Mouse (Mus musculus): ENCODE measurements around the gene Pomc. TPM values are rescaled to one million over a fixed set of nuclear protein-coding genes. Genes with fewer than 3 reads are reported as not detected.

Pomc gene
- total and polyA plus RNA-seq, 3 experiments: 0.36 to 0.50 (median 0.37) TPM

- H3K4me3 ChIP-seq: no peak overlapping the region
- H3K79me2 ChIP-seq (replicated peaks; ENCODE audit: control insufficient read depth, insufficient read depth, low read length): no peaks in the 10 kb centered on the region
- H3K36me3 ChIP-seq (ENCODE audit: control insufficient read depth, insufficient read depth, low read length): no peaks in the 10 kb centered on the region
- WGBS: 81% methylated on average over 3 of the region's 3 CpGs
- H3K27me3 ChIP-seq (ENCODE audit: control insufficient read depth, insufficient read depth, low read length): no peaks in the 10 kb centered on the region
- H3K4me1 ChIP-seq (ENCODE audit: control insufficient read depth, insufficient read depth, low read length): no peaks in the 10 kb centered on the region
- intact Hi-C loops (cut with DNase I): no loop called here
- no peak for TF ChIP-seq POLR2A (IDR thresholded peaks at IDR 0.05; ENCODE audit: insufficient read depth, low read depth, low read length)
- TF ChIP-seq EP300 (IDR thresholded peaks at IDR 0.05; ENCODE audit: insufficient read depth, low read depth, low read length): no peak
- TF ChIP-seq CTCF (IDR thresholded peaks at IDR 0.05): no peak
- H3K9ac ChIP-seq (ENCODE audit: low read depth, low read length): no peak overlapping the region
- DNase-seq: no peak
- no peak overlapping the region for H3K27ac ChIP-seq
Observed at GRCm38 (mm10) chr12:3991047-3991446, 36.3 kb downstream of the Pomc start.

- Histone ChIP-seq H3K27ac (no peak overlapping the region), H3K9ac (ENCODE audit: low read depth, low read length) (no peak overlapping the region), H3K36me3 (ENCODE audit: control insufficient read depth, insufficient read depth, low read length) (no peaks in the 10 kb centered on the region), H3K27me3 (ENCODE audit: control insufficient read depth, insufficient read depth, low read length) (no peaks in the 10 kb centered on the region), H3K4me1 (ENCODE audit: control insufficient read depth, insufficient read depth, low read length) (no peaks in the 10 kb centered on the region), H3K79me2 (replicated peaks; ENCODE audit: control insufficient read depth, insufficient read depth, low read length) (no peaks in the 10 kb centered on the region), H3K4me3 (no peak overlapping the region)
- no peak for DNase-seq
- 87% methylated on average over 9 of the region's 9 CpGs for WGBS
- intact Hi-C loops (cut with DNase I): no loop called here
- no peak for TF ChIP-seq EP300 (IDR thresholded peaks at IDR 0.05; ENCODE audit: insufficient read depth, low read depth, low read length)
- no peak for TF ChIP-seq POLR2A (IDR thresholded peaks at IDR 0.05; ENCODE audit: insufficient read depth, low read depth, low read length)
- TF ChIP-seq CTCF (IDR thresholded peaks at IDR 0.05): no peak
Observed at GRCm38 (mm10) chr12:3996749-3997148, 42.0 kb downstream of the Pomc start.

GRCm38 (mm10) chr12:4000406-4000805 lies 45.7 kb downstream of the Pomc start:
- intact Hi-C loops (cut with DNase I): no loop called here
- WGBS: 94% methylated on average over 5 of the region's 5 CpGs
- no peaks in the 10 kb centered on the region for H3K79me2 ChIP-seq (replicated peaks; ENCODE audit: control insufficient read depth, insufficient read depth, low read length)

GRCm38 (mm10) chr12:4004648-4005047 lies 49.9 kb downstream of the Pomc start:
- peak in 1 of 2 experiments; percentile 65 for DNase-seq
- Histone ChIP-seq H3K27ac (peak overlapping the region; percentile 84), H3K9ac (ENCODE audit: low read depth, low read length) (no peak overlapping the region), H3K27me3 (ENCODE audit: control insufficient read depth, insufficient read depth, low read length) (no peaks in the 10 kb centered on the region), H3K79me2 (replicated peaks; ENCODE audit: control insufficient read depth, insufficient read depth, low read length) (no peaks in the 10 kb centered on the region), H3K4me1 (ENCODE audit: control insufficient read depth, insufficient read depth, low read length) (peaks cover 21% of the 10 kb centered on the region), H3K4me3 (no peak overlapping the region), H3K36me3 (ENCODE audit: control insufficient read depth, insufficient read depth, low read length) (peaks cover 7% of the 10 kb centered on the region; the same call in 1 of the 2 replicates)
- TF ChIP-seq POLR2A (IDR thresholded peaks at IDR 0.05; ENCODE audit: insufficient read depth, low read depth, low read length) (0 out of 2 replicates have a peak, but pooled peaks have one; percentile 46), CTCF (IDR thresholded peaks at IDR 0.05) (no peak), EP300 (IDR thresholded peaks at IDR 0.05; ENCODE audit: insufficient read depth, low read depth, low read length) (peak; percentile 75; the same call in 1 of the 2 replicates)
- intact Hi-C loops (cut with DNase I): no loop called here
- WGBS: 42% methylated on average over 6 of the region's 6 CpGs

More at GRCm38 (mm10) chr12:4000406-4000805, 45.7 kb downstream of the Pomc start:
- no peak for DNase-seq
- H3K27me3 ChIP-seq (ENCODE audit: control insufficient read depth, insufficient read depth, low read length): no peaks in the 10 kb centered on the region
- H3K36me3 ChIP-seq (ENCODE audit: control insufficient read depth, insufficient read depth, low read length): peaks cover 6% of the 10 kb centered on the region; the same call in 1 of the 2 replicates
- H3K4me1 ChIP-seq (ENCODE audit: control insufficient read depth, insufficient read depth, low read length): peaks cover 4% of the 10 kb centered on the region
- no peak overlapping the region for H3K4me3 ChIP-seq
- no peak overlapping the region for H3K27ac ChIP-seq
- no peak for TF ChIP-seq EP300 (IDR thresholded peaks at IDR 0.05; ENCODE audit: insufficient read depth, low read depth, low read length)
- no peak for TF ChIP-seq POLR2A (IDR thresholded peaks at IDR 0.05; ENCODE audit: insufficient read depth, low read depth, low read length)
- TF ChIP-seq CTCF (IDR thresholded peaks at IDR 0.05): no peak
- no peak overlapping the region for H3K9ac ChIP-seq (ENCODE audit: low read depth, low read length)

GRCm38 (mm10) chr12:4006079-4006478 lies 51.3 kb downstream of the Pomc start:
- peak in 1 of 2 experiments; percentile 52 for DNase-seq
- TF ChIP-seq POLR2A (IDR thresholded peaks at IDR 0.05; ENCODE audit: insufficient read depth, low read depth, low read length): no peak
- TF ChIP-seq CTCF (IDR thresholded peaks at IDR 0.05): no peak
- TF ChIP-seq EP300 (IDR thresholded peaks at IDR 0.05; ENCODE audit: insufficient read depth, low read depth, low read length): no peak
- Histone ChIP-seq H3K4me3 (no peak overlapping the region), H3K36me3 (ENCODE audit: control insufficient read depth, insufficient read depth, low read length) (peaks cover 7% of the 10 kb centered on the region; the same call in 1 of the 2 replicates), H3K27me3 (ENCODE audit: control insufficient read depth, insufficient read depth, low read length) (no peaks in the 10 kb centered on the region), H3K27ac (peak overlapping the region; percentile 84), H3K4me1 (ENCODE audit: control insufficient read depth, insufficient read depth, low read length) (peaks cover 21% of the 10 kb centered on the region), H3K79me2 (replicated peaks; ENCODE audit: control insufficient read depth, insufficient read depth, low read length) (no peaks in the 10 kb centered on the region), H3K9ac (ENCODE audit: low read depth, low read length) (no peak overlapping the region)
- 70% methylated on average over 7 of the region's 7 CpGs for WGBS
- intact Hi-C loops (cut with DNase I): loop anchor here (2.0 kb wide), 2 partner anchors 15 to 33 kb away; partner anchors contain the start of gene Efr3b

GRCm38 (mm10) chr12:4007181-4007580 lies 52.4 kb downstream of the Pomc start:
- H3K36me3 ChIP-seq (ENCODE audit: control insufficient read depth, insufficient read depth, low read length): peaks cover 7% of the 10 kb centered on the region; the same call in 1 of the 2 replicates

More at GRCm38 (mm10) chr12:4007181-4007580, 52.4 kb downstream of the Pomc start:
- intact Hi-C loops (cut with DNase I): loop anchor here (2.0 kb wide), 2 partner anchors 14 to 32 kb away; partner anchors contain the start of gene Efr3b
- Histone ChIP-seq H3K79me2 (replicated peaks; ENCODE audit: control insufficient read depth, insufficient read depth, low read length) (no peaks in the 10 kb centered on the region), H3K27me3 (ENCODE audit: control insufficient read depth, insufficient read depth, low read length) (no peaks in the 10 kb centered on the region), H3K4me1 (ENCODE audit: control insufficient read depth, insufficient read depth, low read length) (peaks cover 21% of the 10 kb centered on the region), H3K27ac (peak overlapping the region; percentile 84), H3K9ac (ENCODE audit: low read depth, low read length) (no peak overlapping the region), H3K4me3 (no peak overlapping the region)
- WGBS: 35% methylated on average over 4 of the region's 4 CpGs
- peak in 1 of 2 experiments; percentile 46 for DNase-seq
- no peak for TF ChIP-seq CTCF (IDR thresholded peaks at IDR 0.05)
- TF ChIP-seq EP300 (IDR thresholded peaks at IDR 0.05; ENCODE audit: insufficient read depth, low read depth, low read length): no peak
- TF ChIP-seq POLR2A (IDR thresholded peaks at IDR 0.05; ENCODE audit: insufficient read depth, low read depth, low read length): no peak
